Mouse (Mus musculus): ENCODE measurements around the gene Hoxc5. TPM values are rescaled to one million over a fixed set of nuclear protein-coding genes. Genes with fewer than 3 reads are reported as not detected.

Hoxc5 gene
- polyA plus RNA-seq, 1 experiment from 2014 or later, result 17.5 TPM

DNA sequence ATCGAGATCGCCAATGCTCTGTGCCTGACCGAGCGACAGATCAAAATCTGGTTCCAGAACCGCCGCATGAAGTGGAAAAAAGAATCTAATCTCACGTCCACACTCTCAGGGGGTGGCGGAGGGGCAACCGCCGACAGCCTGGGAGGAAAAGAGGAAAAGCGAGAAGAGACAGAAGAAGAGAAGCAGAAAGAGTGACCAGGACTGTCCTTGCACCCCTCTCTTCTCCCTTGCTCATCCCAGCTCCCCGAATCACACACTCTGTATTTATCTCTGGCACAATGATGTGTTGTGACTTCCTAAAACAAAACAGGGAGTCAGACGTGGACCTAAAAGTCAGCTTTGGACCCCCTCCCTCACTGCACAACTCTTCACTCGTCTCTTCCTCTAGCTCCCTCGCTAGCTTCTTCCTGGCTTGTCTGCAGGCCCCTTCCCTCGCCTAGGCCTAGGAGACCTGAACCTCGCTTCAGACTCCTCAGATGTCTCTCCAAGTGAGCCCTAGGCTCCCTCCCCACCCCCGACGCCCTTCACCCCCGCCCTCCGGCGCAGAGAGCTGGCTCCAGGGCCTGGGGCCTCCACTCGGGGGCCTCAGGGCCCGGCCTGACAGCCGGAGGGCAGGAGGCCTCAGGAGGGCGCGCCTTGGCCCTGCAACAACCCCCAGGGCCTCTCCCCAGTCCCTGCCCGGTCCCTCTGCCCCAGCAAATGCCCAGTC lies 43.8 kb downstream of the Hoxc5 start:
- WGBS, result 22% methylated on average over 28 of the region's 28 CpGs
- H3K9ac ChIP-seq (ENCODE audit: low read length), result peak overlapping the region; percentile 69
- peak overlapping the region; percentile 53 for H3K4me2 ChIP-seq (ENCODE audit: low read depth, low read length)
- H3K27me3 ChIP-seq (ENCODE audit: control insufficient read depth, insufficient read depth, low read length), result peaks cover 80% of the 10 kb centered on the region
- no peak for ATAC-seq (ENCODE audit: insufficient read depth, low FRiP score)
- peak overlapping the region; percentile 42 for H3K4me3 ChIP-seq (replicated peaks; ENCODE audit: low read length)
- peak overlapping the region; percentile 82 for H3K27ac ChIP-seq (ENCODE audit: low read length)
- H3K36me3 ChIP-seq (ENCODE audit: control insufficient read depth, insufficient read depth, low read length), result no peaks in the 10 kb centered on the region
- peaks cover 13% of the 10 kb centered on the region; the same call in 1 of the 2 replicates for H3K4me1 ChIP-seq (ENCODE audit: control insufficient read depth, insufficient read depth, low read length)
- no peaks in the 10 kb centered on the region for H3K9me3 ChIP-seq (replicated peaks; ENCODE audit: control insufficient read depth, low read length)

DNA sequence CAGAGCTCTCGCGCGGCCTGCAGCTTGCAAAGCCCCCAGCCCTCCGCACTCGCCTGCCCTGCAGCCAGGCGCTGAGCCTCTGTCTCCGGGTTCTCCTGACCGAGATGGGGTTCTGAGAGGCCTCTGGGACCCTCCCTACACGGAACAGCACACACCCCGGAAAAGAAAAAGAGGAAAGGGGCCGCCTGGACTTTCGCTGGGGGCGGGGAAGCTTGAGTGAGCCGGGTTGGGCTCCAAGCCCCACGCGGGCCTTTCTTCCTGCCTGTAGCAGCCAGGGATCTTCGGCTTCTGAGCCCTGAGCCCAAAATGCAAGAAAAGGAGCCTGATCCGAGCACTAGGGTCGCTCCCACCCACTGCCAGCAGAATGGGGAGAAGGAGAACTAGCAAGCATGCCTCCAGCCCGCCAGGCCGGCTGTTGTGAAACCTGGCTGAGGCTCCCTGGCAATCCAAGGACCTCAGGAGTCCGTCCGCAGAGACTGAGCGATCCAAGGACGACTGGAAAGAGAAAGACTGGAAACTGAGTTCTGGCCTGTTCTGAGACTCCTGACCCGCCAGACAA lies 44.8 kb downstream of the Hoxc5 start:
- Histone ChIP-seq H3K9ac (ENCODE audit: low read length) (peak overlapping the region; percentile 74), H3K27ac (ENCODE audit: low read length) (peak overlapping the region; percentile 79), H3K4me1 (ENCODE audit: control insufficient read depth, insufficient read depth, low read length) (peaks cover 17% of the 10 kb centered on the region; the same call in 1 of the 2 replicates), H3K4me2 (ENCODE audit: low read depth, low read length) (peak overlapping the region; percentile 50), H3K4me3 (replicated peaks; ENCODE audit: low read length) (peak overlapping the region; percentile 41), H3K9me3 (replicated peaks; ENCODE audit: control insufficient read depth, low read length) (no peaks in the 10 kb centered on the region), H3K36me3 (ENCODE audit: control insufficient read depth, insufficient read depth, low read length) (no peaks in the 10 kb centered on the region), H3K27me3 (ENCODE audit: control insufficient read depth, insufficient read depth, low read length) (peaks cover 77% of the 10 kb centered on the region)
- ATAC-seq (ENCODE audit: insufficient read depth, low FRiP score), result 0 out of 2 replicates have a peak, but pooled peaks have one; percentile 13
- 23% methylated on average over 26 of the region's 26 CpGs for WGBS

GRCm38 (mm10) chr15:103013238-103013984 lies 46.2 kb downstream of the Hoxc5 start:
- Histone ChIP-seq H3K4me3 (replicated peaks; ENCODE audit: low read length) (peak overlapping the region; percentile 62), H3K9ac (ENCODE audit: low read length) (peak overlapping the region; percentile 84), H3K27me3 (ENCODE audit: control insufficient read depth, insufficient read depth, low read length) (peaks cover 68% of the 10 kb centered on the region), H3K4me1 (ENCODE audit: control insufficient read depth, insufficient read depth, low read length) (peaks cover 22% of the 10 kb centered on the region; the same call in 1 of the 2 replicates), H3K36me3 (ENCODE audit: control insufficient read depth, insufficient read depth, low read length) (no peaks in the 10 kb centered on the region), H3K4me2 (ENCODE audit: low read depth, low read length) (peak overlapping the region; percentile 69), H3K9me3 (replicated peaks; ENCODE audit: control insufficient read depth, low read length) (no peaks in the 10 kb centered on the region), H3K27ac (ENCODE audit: low read length) (peak overlapping the region; percentile 98)
- peak; percentile 47; the same call in 1 of the 2 replicates for ATAC-seq (ENCODE audit: insufficient read depth, low FRiP score)
- WGBS, result 5% methylated on average over 17 of the region's 17 CpGs

DNA sequence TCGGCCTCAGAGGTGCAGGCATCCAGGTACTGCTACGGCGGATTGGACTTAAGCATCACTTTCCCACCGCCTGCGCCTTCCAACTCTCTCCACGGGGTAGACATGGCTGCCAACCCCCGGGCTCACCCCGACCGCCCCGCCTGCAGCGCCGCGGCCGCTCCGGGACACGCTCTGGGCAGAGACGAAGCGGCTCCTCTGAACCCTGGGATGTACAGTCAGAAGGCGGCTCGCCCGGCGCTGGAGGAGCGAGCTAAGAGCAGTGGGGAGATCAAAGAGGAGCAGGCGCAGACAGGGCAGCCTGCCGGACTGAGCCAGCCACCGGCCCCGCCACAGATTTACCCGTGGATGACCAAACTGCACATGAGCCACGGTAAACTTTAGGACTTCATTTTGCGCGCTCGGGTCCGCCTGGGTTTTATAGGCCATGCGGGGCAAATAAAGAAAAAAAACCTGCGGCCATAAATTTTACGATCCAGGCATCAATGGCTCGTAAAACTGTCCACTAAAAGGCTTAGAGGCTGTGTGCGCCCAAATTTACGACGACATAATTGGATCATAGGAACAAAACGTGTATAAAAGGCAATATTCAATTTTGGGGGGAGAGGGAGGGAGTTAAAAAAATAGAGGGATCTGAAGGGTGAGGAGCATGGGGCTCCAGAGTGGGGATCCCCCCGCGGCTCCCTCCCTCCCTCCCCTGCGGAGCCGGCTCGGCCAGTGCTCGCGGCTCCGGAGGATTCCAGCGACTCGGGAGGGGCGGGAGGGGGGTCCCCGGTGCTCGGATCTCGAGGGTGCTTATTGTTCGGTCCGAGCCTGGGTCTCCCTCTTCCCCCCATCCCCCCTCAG lies 47.1 kb downstream of the Hoxc5 start:
- H3K9ac ChIP-seq (ENCODE audit: low read length), result peak overlapping the region; percentile 84
- H3K4me3 ChIP-seq (replicated peaks; ENCODE audit: low read length), result peak overlapping the region; percentile 62
- H3K27me3 ChIP-seq (ENCODE audit: control insufficient read depth, insufficient read depth, low read length), result peaks cover 59% of the 10 kb centered on the region
- peak; percentile 37; the same call in 1 of the 2 replicates for ATAC-seq (ENCODE audit: insufficient read depth, low FRiP score)
- H3K4me1 ChIP-seq (ENCODE audit: control insufficient read depth, insufficient read depth, low read length), result peaks cover 22% of the 10 kb centered on the region; the same call in 1 of the 2 replicates
- WGBS, result under 1% methylated on average over 57 of the region's 57 CpGs
- peak overlapping the region; percentile 69 for H3K4me2 ChIP-seq (ENCODE audit: low read depth, low read length)
- H3K9me3 ChIP-seq (replicated peaks; ENCODE audit: control insufficient read depth, low read length), result no peaks in the 10 kb centered on the region
- peak overlapping the region; percentile 98 for H3K27ac ChIP-seq (ENCODE audit: low read length)
- no peaks in the 10 kb centered on the region for H3K36me3 ChIP-seq (ENCODE audit: control insufficient read depth, insufficient read depth, low read length)

DNA sequence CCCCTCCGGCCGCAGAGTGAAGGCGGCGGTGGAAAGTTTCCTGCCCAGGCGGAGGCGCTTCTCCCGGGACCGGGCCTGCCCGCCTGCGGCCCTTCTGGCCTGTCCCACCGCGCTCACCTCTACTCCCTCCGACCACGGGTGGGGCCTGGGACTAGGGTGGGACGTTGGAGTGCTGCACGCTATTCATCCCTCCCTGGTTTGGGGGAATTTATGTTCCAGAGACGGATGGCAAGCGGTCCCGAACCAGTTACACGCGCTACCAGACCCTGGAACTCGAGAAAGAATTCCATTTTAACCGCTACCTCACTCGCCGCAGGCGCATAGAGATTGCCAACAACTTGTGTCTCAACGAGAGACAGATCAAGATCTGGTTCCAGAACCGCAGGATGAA lies 47.8 kb downstream of the Hoxc5 start:
- Histone ChIP-seq H3K9me3 (replicated peaks; ENCODE audit: control insufficient read depth, low read length) (no peaks in the 10 kb centered on the region), H3K4me3 (replicated peaks; ENCODE audit: low read length) (peak overlapping the region; percentile 62), H3K4me2 (ENCODE audit: low read depth, low read length) (peak overlapping the region; percentile 69), H3K27me3 (ENCODE audit: control insufficient read depth, insufficient read depth, low read length) (peaks cover 57% of the 10 kb centered on the region), H3K4me1 (ENCODE audit: control insufficient read depth, insufficient read depth, low read length) (peaks cover 22% of the 10 kb centered on the region; the same call in 1 of the 2 replicates), H3K27ac (ENCODE audit: low read length) (peak overlapping the region; percentile 98), H3K9ac (ENCODE audit: low read length) (peak overlapping the region; percentile 84), H3K36me3 (ENCODE audit: control insufficient read depth, insufficient read depth, low read length) (no peaks in the 10 kb centered on the region)
- ATAC-seq (ENCODE audit: insufficient read depth, low FRiP score), result 0 out of 2 replicates have a peak, but pooled peaks have one; percentile 31
- 4% methylated on average over 25 of the region's 28 CpGs for WGBS

- Histone ChIP-seq H3K4me2 (ENCODE audit: low read depth, low read length) (peak overlapping the region; percentile 69), H3K9me3 (replicated peaks; ENCODE audit: control insufficient read depth, low read length) (no peaks in the 10 kb centered on the region), H3K9ac (ENCODE audit: low read length) (peak overlapping the region; percentile 84), H3K4me3 (replicated peaks; ENCODE audit: low read length) (peak overlapping the region; percentile 62), H3K4me1 (ENCODE audit: control insufficient read depth, insufficient read depth, low read length) (peaks cover 22% of the 10 kb centered on the region; the same call in 1 of the 2 replicates), H3K27ac (ENCODE audit: low read length) (peak overlapping the region; percentile 98), H3K27me3 (ENCODE audit: control insufficient read depth, insufficient read depth, low read length) (peaks cover 53% of the 10 kb centered on the region), H3K36me3 (ENCODE audit: control insufficient read depth, insufficient read depth, low read length) (no peaks in the 10 kb centered on the region)
- ATAC-seq (ENCODE audit: insufficient read depth, low FRiP score), result no peak
- 15% methylated on average over 19 of the region's 19 CpGs for WGBS
Measured at GRCm38 (mm10) chr15:103015406-103016166, 48.3 kb downstream of the Hoxc5 start.

DNA sequence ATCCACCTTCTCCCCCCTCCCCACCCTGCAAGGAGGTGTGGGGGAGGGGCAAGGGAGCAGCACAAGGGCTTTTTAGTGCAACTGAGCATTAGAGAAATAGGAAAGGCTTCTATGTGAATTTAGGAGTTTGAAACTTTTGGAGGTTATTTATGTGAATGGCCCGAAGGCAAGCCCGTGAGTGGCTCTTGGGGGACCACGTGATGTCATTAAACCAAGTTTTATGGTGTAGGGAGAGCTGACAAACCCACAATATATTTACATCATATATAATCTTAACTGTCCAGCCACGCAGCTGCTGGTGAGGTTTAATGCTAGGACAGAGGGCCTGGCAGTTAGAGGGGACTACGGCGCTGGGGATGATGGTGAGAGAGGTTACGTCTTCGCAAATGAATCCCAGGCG lies 51.4 kb downstream of the Hoxc5 start, which contains the start of gene Hoxc4:
TSS of gene Hoxc4 (plus strand) at position 299 of the 400 bp plus-strand sequence.
- peak within 1 kb of the TSS; percentile 67 for H3K27ac ChIP-seq (ENCODE audit: low read length)
- 0 out of 2 replicates have a peak within 1 kb of the TSS, but pooled peaks have one; percentile 21 for H3K4me2 ChIP-seq (ENCODE audit: low read depth, low read length)
- 47% methylated on average over 9 of the region's 9 CpGs for WGBS
- ATAC-seq (ENCODE audit: insufficient read depth, low FRiP score), result no peak
- H3K4me3 ChIP-seq (replicated peaks; ENCODE audit: low read length), result peak within 1 kb of the TSS; percentile 16; the same call in 1 of the 2 replicates
- H3K27me3 ChIP-seq (ENCODE audit: control insufficient read depth, insufficient read depth, low read length), result peaks cover 42% of the 10 kb centered on the region
- peak within 1 kb of the TSS; percentile 43 for H3K9ac ChIP-seq (ENCODE audit: low read length)
- peaks cover 18% of the 10 kb centered on the region; the same call in 1 of the 2 replicates for H3K4me1 ChIP-seq (ENCODE audit: control insufficient read depth, insufficient read depth, low read length)
- H3K9me3 ChIP-seq (replicated peaks; ENCODE audit: control insufficient read depth, low read length), result no peaks in the 10 kb centered on the region
- no peaks in the 10 kb centered on the region for H3K36me3 ChIP-seq (ENCODE audit: control insufficient read depth, insufficient read depth, low read length)

All from stomach, embryonic 16.5 days (tissue).